Mouse (Mus musculus): ENCODE results near the gene Xylt1. TPM values are rescaled to one million over a fixed set of nuclear protein-coding genes. Genes with fewer than 3 reads are reported as not detected.

Xylt1 gene
- polyA plus RNA-seq, 1 experiment from 2014 or later, result 3.8 TPM

DNA sequence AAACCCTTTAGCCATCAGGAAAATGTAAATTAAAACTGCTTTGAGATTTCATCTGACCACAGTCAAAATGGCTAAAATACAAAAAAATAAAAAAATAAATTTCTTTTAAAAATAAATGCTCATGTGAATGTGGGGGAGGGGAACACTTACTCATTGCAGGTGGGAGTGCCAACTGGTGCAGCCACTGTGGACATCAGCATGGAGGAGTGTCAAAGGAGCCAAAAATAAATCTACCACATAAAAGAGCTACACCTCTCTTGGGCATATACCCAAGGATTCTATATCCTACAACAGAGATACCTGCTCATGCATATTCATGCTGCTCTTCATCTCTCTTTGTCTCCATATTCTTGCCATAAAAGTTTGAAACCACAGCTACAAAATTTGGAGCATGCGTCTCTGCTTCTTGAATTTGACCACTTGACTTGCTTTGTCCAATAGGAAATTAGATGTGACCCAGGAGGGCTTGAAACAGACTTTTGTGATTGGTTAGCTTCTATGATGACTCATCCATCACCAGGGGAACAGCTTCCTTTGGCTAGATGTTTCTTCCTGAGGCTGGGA lies 317.9 kb downstream of the Xylt1 start:
- Histone ChIP-seq H3K27me3 (ENCODE audit: control insufficient read depth, insufficient read depth, low read length) (no peaks in the 10 kb centered on the region), H3K36me3 (ENCODE audit: control insufficient read depth, insufficient read depth, low read length) (no peaks in the 10 kb centered on the region), H3K4me1 (ENCODE audit: control insufficient read depth, insufficient read depth, low read length) (0 out of 2 replicates have a peak, but pooled peaks cover 2% of the 10 kb centered on the region), H3K4me3 (ENCODE audit: low read depth, low read length) (no peak overlapping the region), H3K27ac (ENCODE audit: low read depth, low read length) (no peak overlapping the region), H3K9me3 (ENCODE audit: control insufficient read depth, low read length) (no peaks in the 10 kb centered on the region), H3K4me2 (ENCODE audit: low read depth, low read length) (no peak overlapping the region), H3K9ac (replicated peaks; ENCODE audit: low read depth, low read length) (no peak overlapping the region)
- no peak for ATAC-seq (ENCODE audit: low read depth)
- WGBS, result 95% methylated on average over 1 of the region's 1 CpGs

DNA sequence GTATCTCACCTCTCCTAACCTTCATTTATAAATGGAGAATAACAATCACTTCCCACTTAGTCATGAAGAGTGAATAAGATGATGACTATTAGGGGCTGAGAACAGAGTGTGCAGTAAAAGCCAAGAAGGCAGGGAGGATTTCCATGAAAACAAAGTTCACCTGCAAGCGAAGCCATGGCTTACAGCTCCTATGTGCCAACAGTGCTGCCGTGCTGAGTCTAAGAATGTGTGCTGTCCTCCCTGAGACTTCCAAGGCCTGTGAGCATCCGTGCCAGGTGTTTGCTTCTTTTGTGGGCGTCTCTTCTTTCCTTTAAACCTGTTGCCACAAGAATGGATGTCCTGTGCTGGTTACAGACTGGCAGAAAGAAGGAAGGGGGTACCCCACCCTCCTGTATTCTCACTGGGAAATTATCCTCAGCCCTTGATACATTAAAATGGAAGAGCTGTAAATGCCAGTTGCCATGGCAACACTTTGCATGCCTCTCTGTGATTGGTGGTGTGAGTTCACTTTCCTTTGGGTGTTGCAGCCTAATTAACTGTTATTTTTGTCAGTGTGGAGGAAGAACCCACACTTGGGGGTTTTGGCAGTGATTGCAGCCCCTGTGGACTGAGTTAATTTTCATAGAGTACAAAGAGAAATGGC lies 318.7 kb downstream of the Xylt1 start:
- Histone ChIP-seq H3K36me3 (ENCODE audit: control insufficient read depth, insufficient read depth, low read length) (no peaks in the 10 kb centered on the region), H3K27ac (ENCODE audit: low read depth, low read length) (no peak overlapping the region), H3K9me3 (ENCODE audit: control insufficient read depth, low read length) (no peaks in the 10 kb centered on the region), H3K4me3 (ENCODE audit: low read depth, low read length) (no peak overlapping the region), H3K4me1 (ENCODE audit: control insufficient read depth, insufficient read depth, low read length) (0 out of 2 replicates have a peak, but pooled peaks cover 2% of the 10 kb centered on the region), H3K9ac (replicated peaks; ENCODE audit: low read depth, low read length) (no peak overlapping the region), H3K4me2 (ENCODE audit: low read depth, low read length) (no peak overlapping the region), H3K27me3 (ENCODE audit: control insufficient read depth, insufficient read depth, low read length) (no peaks in the 10 kb centered on the region)
- WGBS, result 44% methylated on average over 4 of the region's 4 CpGs
- ATAC-seq (ENCODE audit: low read depth), result peak; percentile 85

- Histone ChIP-seq H3K4me3 (ENCODE audit: low read depth, low read length) (no peak overlapping the region), H3K27ac (ENCODE audit: low read depth, low read length) (no peak overlapping the region; the same call in 1 of the 2 replicates), H3K27me3 (ENCODE audit: control insufficient read depth, insufficient read depth, low read length) (no peaks in the 10 kb centered on the region), H3K9ac (replicated peaks; ENCODE audit: low read depth, low read length) (no peak overlapping the region), H3K9me3 (ENCODE audit: control insufficient read depth, low read length) (no peaks in the 10 kb centered on the region), H3K36me3 (ENCODE audit: control insufficient read depth, insufficient read depth, low read length) (no peaks in the 10 kb centered on the region), H3K4me2 (ENCODE audit: low read depth, low read length) (no peak overlapping the region), H3K4me1 (ENCODE audit: control insufficient read depth, insufficient read depth, low read length) (0 out of 2 replicates have a peak, but pooled peaks cover 2% of the 10 kb centered on the region)
- 51% methylated on average over 6 of the region's 6 CpGs for WGBS
- ATAC-seq (ENCODE audit: low read depth), result peak; percentile 51; the same call in 1 of the 2 replicates
Observed at GRCm38 (mm10) chr7:117700066-117700465, 319.3 kb downstream of the Xylt1 start.

DNA sequence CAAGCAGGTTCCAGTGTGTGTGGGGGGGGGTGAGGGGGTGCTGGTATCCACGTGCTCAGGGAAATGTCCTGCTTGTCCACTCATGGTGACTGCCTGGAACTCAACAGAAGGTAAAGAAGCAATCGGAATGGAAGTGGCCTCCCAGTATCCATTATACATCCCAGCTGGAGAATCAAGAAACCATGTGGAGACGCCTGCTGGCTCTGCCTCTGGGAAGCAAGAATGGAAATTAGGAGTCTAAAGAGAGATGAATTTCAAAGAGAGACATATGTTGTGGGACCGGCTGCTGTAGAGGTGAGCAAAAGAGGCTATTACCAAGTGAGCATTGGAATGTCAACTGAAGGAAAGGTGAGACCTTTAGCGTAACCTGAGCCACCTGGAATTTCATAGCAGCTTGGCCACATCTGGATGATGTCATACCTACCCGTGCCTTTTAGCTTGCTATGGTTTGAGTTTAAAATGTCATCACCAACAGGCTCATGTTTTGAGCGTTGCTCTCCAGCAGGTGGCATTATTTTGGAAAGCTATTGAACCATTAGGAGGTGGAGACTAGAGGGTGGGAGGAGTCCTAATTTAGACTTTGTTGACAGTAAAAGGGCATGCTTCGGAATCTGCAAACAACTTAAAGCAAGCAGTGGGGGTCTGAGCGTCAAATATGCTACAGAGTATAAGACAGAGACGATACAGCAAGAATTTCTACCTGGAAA lies 329.3 kb downstream of the Xylt1 start:
- Histone ChIP-seq H3K36me3 (ENCODE audit: control insufficient read depth, insufficient read depth, low read length) (no peaks in the 10 kb centered on the region), H3K4me3 (ENCODE audit: low read depth, low read length) (no peak overlapping the region), H3K4me2 (ENCODE audit: low read depth, low read length) (no peak overlapping the region), H3K4me1 (ENCODE audit: control insufficient read depth, insufficient read depth, low read length) (no peaks in the 10 kb centered on the region), H3K9ac (replicated peaks; ENCODE audit: low read depth, low read length) (no peak overlapping the region), H3K27ac (ENCODE audit: low read depth, low read length) (no peak overlapping the region), H3K9me3 (ENCODE audit: control insufficient read depth, low read length) (no peaks in the 10 kb centered on the region), H3K27me3 (ENCODE audit: control insufficient read depth, insufficient read depth, low read length) (no peaks in the 10 kb centered on the region)
- 63% methylated on average over 10 of the region's 10 CpGs for WGBS
- ATAC-seq (ENCODE audit: low read depth), result no peak

DNA sequence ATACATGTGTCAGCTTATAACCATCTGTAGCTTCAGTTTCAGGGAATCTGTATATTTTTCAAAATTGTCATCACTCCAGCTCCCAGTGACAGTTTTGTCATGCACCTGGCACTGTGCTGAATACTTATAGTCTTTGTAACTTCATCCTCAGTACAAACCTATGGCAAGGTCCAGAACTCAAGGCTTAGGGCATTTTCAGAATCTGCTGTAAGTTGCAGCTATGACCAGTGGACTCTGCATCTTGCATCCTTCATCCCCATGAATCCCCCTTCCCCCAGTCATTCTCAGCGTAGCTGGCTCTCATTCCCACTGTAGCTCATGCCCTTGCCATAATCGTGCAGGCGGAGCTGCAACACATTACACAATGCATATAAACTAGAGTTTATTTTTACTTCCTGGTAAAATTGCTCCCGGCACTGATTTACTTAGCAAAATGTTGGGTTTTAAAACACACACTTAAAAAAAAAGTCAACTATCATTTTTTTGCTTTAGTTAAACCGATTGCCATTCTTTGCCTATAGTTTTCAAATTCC lies 336.2 kb downstream of the Xylt1 start:
- Histone ChIP-seq H3K9ac (replicated peaks; ENCODE audit: low read depth, low read length) (no peak overlapping the region), H3K4me2 (ENCODE audit: low read depth, low read length) (no peak overlapping the region), H3K27ac (ENCODE audit: low read depth, low read length) (no peak overlapping the region), H3K4me3 (ENCODE audit: low read depth, low read length) (no peak overlapping the region), H3K9me3 (ENCODE audit: control insufficient read depth, low read length) (no peaks in the 10 kb centered on the region), H3K4me1 (ENCODE audit: control insufficient read depth, insufficient read depth, low read length) (no peaks in the 10 kb centered on the region), H3K36me3 (ENCODE audit: control insufficient read depth, insufficient read depth, low read length) (no peaks in the 10 kb centered on the region), H3K27me3 (ENCODE audit: control insufficient read depth, insufficient read depth, low read length) (no peaks in the 10 kb centered on the region)
- 84% methylated on average over 5 of the region's 5 CpGs for WGBS
- ATAC-seq (ENCODE audit: low read depth), result no peak

DNA sequence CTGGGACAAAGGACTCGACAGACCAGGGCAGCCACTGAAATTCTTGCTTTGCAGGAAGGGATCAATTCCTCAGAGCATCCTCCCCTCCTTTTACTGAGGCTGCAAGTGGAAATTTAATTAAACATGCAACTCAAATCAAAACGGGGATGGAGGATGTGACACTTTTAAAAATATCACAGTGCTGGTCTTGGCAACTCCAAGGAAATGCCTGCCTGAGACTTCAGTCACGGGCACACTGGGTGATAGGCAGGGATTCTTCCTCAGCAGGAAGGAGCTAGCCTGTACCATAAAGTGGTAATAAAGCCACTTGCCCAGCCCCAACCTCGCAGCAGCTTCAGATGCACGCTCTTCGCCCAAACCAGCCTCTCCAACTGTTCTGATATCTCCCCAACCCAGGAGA lies 339.6 kb downstream of the Xylt1 start:
- no peak overlapping the region for H3K4me2 ChIP-seq (ENCODE audit: low read depth, low read length)
- H3K9ac ChIP-seq (replicated peaks; ENCODE audit: low read depth, low read length), result no peak overlapping the region
- no peaks in the 10 kb centered on the region for H3K4me1 ChIP-seq (ENCODE audit: control insufficient read depth, insufficient read depth, low read length)
- no peak overlapping the region for H3K27ac ChIP-seq (ENCODE audit: low read depth, low read length)
- no peak overlapping the region for H3K4me3 ChIP-seq (ENCODE audit: low read depth, low read length)
- no peaks in the 10 kb centered on the region for H3K27me3 ChIP-seq (ENCODE audit: control insufficient read depth, insufficient read depth, low read length)
- ATAC-seq (ENCODE audit: low read depth), result no peak
- 43% methylated on average over 6 of the region's 6 CpGs for WGBS
- no peaks in the 10 kb centered on the region for H3K9me3 ChIP-seq (ENCODE audit: control insufficient read depth, low read length)
- H3K36me3 ChIP-seq (ENCODE audit: control insufficient read depth, insufficient read depth, low read length), result no peaks in the 10 kb centered on the region

Measured in neural tube, embryonic 14.5 days (tissue).